Mouse (Mus musculus) hindbrain, embryonic 16.5 days (tissue): ENCODE results near the gene Slc29a1. TPM values are rescaled to one million over a fixed set of nuclear protein-coding genes. Genes with fewer than 3 reads are reported as not detected.

ENCODE experiments used
- polyA plus RNA-seq: library from polyadenylated mRNA; unstranded; fragments of >200 nt; fragmentation: Nextera tagmentation; extraction: Ambion mirVana; gene quantifications from 2 replicates; pipeline ENCODE4 v1.2.1, GENCODE M21; 2015

The Slc29a1 gene
- polyA plus RNA-seq, 1 experiment from 2014 or later = 56.5 TPM

Other genes with a start within 250 kb of the Slc29a1 start
- 54.7 and 57.0 TPM in 2 replicates for gene Cdc5l, start 165.9 kb downstream of the Slc29a1 start, polyA plus RNA-seq
- gene Spats1, start 124.2 kb downstream of the Slc29a1 start, polyA plus RNA-seq = 2.4 and 3.5 TPM in 2 replicates
- 20.6 and 21.7 TPM in 2 replicates for gene Aars2, start 92.8 kb downstream of the Slc29a1 start, polyA plus RNA-seq
- 6.1 and 6.3 TPM in 2 replicates for gene Tcte1, start 76.2 kb downstream of the Slc29a1 start, polyA plus RNA-seq
- gene Tmem151b, start 49.9 kb downstream of the Slc29a1 start, polyA plus RNA-seq = 29.3 and 31.7 TPM in 2 replicates
- gene Nfkbie, start 43.9 kb downstream of the Slc29a1 start, polyA plus RNA-seq = 6.1 and 6.8 TPM in 2 replicates
- gene Slc35b2, start 35.7 kb downstream of the Slc29a1 start, polyA plus RNA-seq = 96.2 and 101 TPM in 2 replicates
- gene Hsp90ab1, start 26.3 kb downstream of the Slc29a1 start, polyA plus RNA-seq = 1,542 and 1,571 TPM in 2 replicates
- 1.2 TPM in 1 of 2 replicates, not detected in the other for gene Mymx, start 2.5 kb upstream of the Slc29a1 start, polyA plus RNA-seq
- gene Capn11, start 59.7 kb upstream of the Slc29a1 start, polyA plus RNA-seq = 0.75 and 0.79 TPM in 2 replicates
- 128 and 134 TPM in 2 replicates for gene Mrpl14, start 86.7 kb upstream of the Slc29a1 start, polyA plus RNA-seq
- 147 and 148 TPM in 2 replicates for gene Tmem63b, start 87.3 kb upstream of the Slc29a1 start, polyA plus RNA-seq
- gene 1600014C23Rik, start 134.2 kb upstream of the Slc29a1 start, polyA plus RNA-seq = 0.66 TPM in 1 of 2 replicates, not detected in the other